Mouse (Mus musculus) CH12.LX (cell line): Measurements from ENCODE around the gene Mob1a. TPM values are rescaled to one million over a fixed set of nuclear protein-coding genes. Genes with fewer than 3 reads are reported as not detected.

Experiments
- DNase-seq: peaks from one replicate; pipeline ENCODE4 v3.0.0-alpha.2; 2013; ENCODE audit errors: extremely low read depth
- H3K27ac ChIP-seq: 2 replicates; pipeline ENCODE4 v1.5.1; 2012; ENCODE audit warnings: low read depth, mild to moderate bottlenecking, control low read depth, moderate library complexity; ENCODE audit not compliant: insufficient read depth
- H3K27me3 ChIP-seq: replicated peaks from 2 replicates; pipeline ENCODE3; 2012; ENCODE audit warnings: inconsistent platforms
- H3K36me3 ChIP-seq, 2 experiments: replicated peaks in 1 of 2; 2 replicates each; pipeline versions ENCODE3 to v1.6.1; 2012; ENCODE audit warnings: inconsistent platforms in 1 of 2, low read length in 1 of 2, mild to moderate bottlenecking in 1 of 2, mixed read lengths in 1 of 2, moderate library complexity in 1 of 2; ENCODE audit not compliant: control insufficient read depth in 1 of 2, insufficient read depth in 1 of 2
- H3K4me1 ChIP-seq, 2 experiments: 2 replicates each; pipeline ENCODE4 v1.6.1; 2012; ENCODE audit warnings: inconsistent platforms in 1 of 2, moderate library complexity in 1 of 2; ENCODE audit not compliant: insufficient read depth in 2 of 2, control insufficient read depth in 1 of 2
- H3K4me2 ChIP-seq: 2 replicates; pipeline ENCODE4 v1.6.1; 2012; ENCODE audit warnings: low read depth, mild to moderate bottlenecking, control low read depth; ENCODE audit not compliant: poor library complexity, insufficient read depth, severe bottlenecking
- H3K4me3 ChIP-seq, 3 experiments: fragments of 150-350 bp in 1 of 3; sonication (generic) in 1 of 3; replicated peaks in 1 of 3; 2 replicates each; pipeline versions ENCODE3 to v1.5.1; 2011 to 2012; ENCODE audit warnings: low read depth in 2 of 3, low read length in 2 of 3, mild to moderate bottlenecking in 2 of 3, moderate library complexity in 2 of 3, control low read depth in 1 of 3, improper control_type of control experiment in 1 of 3, inconsistent platforms in 1 of 3, mixed read lengths in 1 of 3; ENCODE audit not compliant: poor library complexity in 1 of 3
- H3K79me2 ChIP-seq: replicated peaks from 2 replicates; pipeline ENCODE4 v1.6.1; 2012; ENCODE audit warnings: mild to moderate bottlenecking, moderate library complexity; ENCODE audit not compliant: control insufficient read depth, poor library complexity, insufficient read depth, severe bottlenecking; ENCODE audit errors: extremely low read depth
- H3K9ac ChIP-seq: 2 replicates; pipeline ENCODE4 v1.6.1; 2012; ENCODE audit warnings: low read depth, mild to moderate bottlenecking, control low read depth, moderate library complexity; ENCODE audit not compliant: insufficient read depth
- H3K9me3 ChIP-seq: replicated peaks from 2 replicates; pipeline ENCODE3; 2012; ENCODE audit warnings: low read length, inconsistent platforms, mixed read lengths
- BHLHE40 ChIP-seq: IDR thresholded peaks from 2 replicates; pipeline ENCODE4 v1.6.1; 2011; ENCODE audit warnings: mild to moderate bottlenecking, low read depth, low read length, improper control_type of control experiment
- CHD1 ChIP-seq: IDR thresholded peaks from 2 replicates; pipeline ENCODE4 v1.6.1; 2012; ENCODE audit warnings: low read depth, low read length, improper control_type of control experiment, inconsistent platforms
- E2F4 ChIP-seq: IDR thresholded peaks from 2 replicates; pipeline ENCODE4 v1.6.1; 2011; ENCODE audit warnings: low read depth, low read length, improper control_type of control experiment; ENCODE audit not compliant: insufficient replicate concordance
- ETS1 ChIP-seq: conservative IDR thresholded peaks from 2 replicates; pipeline ENCODE4 v1.6.1; 2012; ENCODE audit warnings: low read depth, mild to moderate bottlenecking, inconsistent platforms, low read length, improper control_type of control experiment, moderate library complexity
- GABPA ChIP-seq: IDR thresholded peaks from 2 replicates; pipeline ENCODE4 v1.6.1; 2012; ENCODE audit warnings: low read depth, low read length, improper control_type of control experiment, inconsistent platforms; ENCODE audit not compliant: insufficient replicate concordance
- HCFC1 ChIP-seq: IDR thresholded peaks from 2 replicates; pipeline ENCODE4 v1.6.1; 2012; ENCODE audit warnings: low read depth, mild to moderate bottlenecking, inconsistent platforms, low read length, improper control_type of control experiment
- IRF4 ChIP-seq: IDR thresholded peaks from 2 replicates; pipeline ENCODE4 v1.6.1; 2014; ENCODE audit warnings: low read depth, mild to moderate bottlenecking, inconsistent platforms, low read length, improper control_type of control experiment
- JUND ChIP-seq: conservative IDR thresholded peaks from 2 replicates; pipeline ENCODE4 v1.6.1; 2011; ENCODE audit warnings: low read depth, low read length, improper control_type of control experiment
- MAX ChIP-seq: IDR thresholded peaks from 2 replicates; pipeline ENCODE4 v1.6.1; 2011; ENCODE audit warnings: low read length, improper control_type of control experiment
- MEF2A ChIP-seq: IDR thresholded peaks from 2 replicates; pipeline ENCODE4 v1.6.1; 2014; ENCODE audit warnings: low read depth, mild to moderate bottlenecking, inconsistent platforms, low read length, improper control_type of control experiment, borderline replicate concordance
- MXI1 ChIP-seq: IDR thresholded peaks from 2 replicates; pipeline ENCODE4 v1.6.1; 2011; ENCODE audit warnings: mild to moderate bottlenecking, low read depth, low read length, improper control_type of control experiment
- MYC ChIP-seq: IDR thresholded peaks from 2 replicates; pipeline ENCODE4 v1.6.1; 2011; ENCODE audit warnings: low read depth, mild to moderate bottlenecking, improper control_type of control experiment, low read length
- NRF1 ChIP-seq: IDR thresholded peaks from 2 replicates; pipeline ENCODE4 v1.6.1; 2014; ENCODE audit warnings: low read depth, mild to moderate bottlenecking, inconsistent platforms, low read length, improper control_type of control experiment, moderate library complexity
- POLR2A ChIP-seq: IDR thresholded peaks from 2 replicates; pipeline ENCODE4 v1.6.1; 2011; ENCODE audit warnings: low read depth, mild to moderate bottlenecking, improper control_type of control experiment, low read length
- POLR2AphosphoS2 ChIP-seq: IDR thresholded peaks from 2 replicates; pipeline ENCODE4 v1.6.1; 2011; ENCODE audit warnings: low read depth, low read length, improper control_type of control experiment
- SIN3A ChIP-seq: IDR thresholded peaks from 2 replicates; pipeline ENCODE4 v1.6.1; 2012; ENCODE audit warnings: low read length, improper control_type of control experiment, inconsistent platforms
- TCF12 ChIP-seq: IDR thresholded peaks from 2 replicates; pipeline ENCODE4 v1.6.1; 2014; ENCODE audit warnings: low read depth, mild to moderate bottlenecking, inconsistent platforms, low read length, improper control_type of control experiment
- UBTF ChIP-seq: IDR thresholded peaks from 2 replicates; pipeline ENCODE4 v1.6.1; 2012; ENCODE audit warnings: low read depth, mild to moderate bottlenecking, inconsistent platforms, low read length, improper control_type of control experiment, moderate library complexity
- USF1 ChIP-seq: IDR thresholded peaks from 2 replicates; pipeline ENCODE4 v1.6.1; 2014; ENCODE audit warnings: low read depth, mild to moderate bottlenecking, inconsistent platforms, low read length, improper control_type of control experiment
- ZKSCAN1 ChIP-seq: IDR thresholded peaks from 2 replicates; pipeline ENCODE4 v1.6.1; 2012; ENCODE audit warnings: low read depth, inconsistent platforms, low read length, improper control_type of control experiment, borderline replicate concordance
- ZMIZ1 ChIP-seq: IDR thresholded peaks from 2 replicates; pipeline ENCODE4 v1.6.1; 2012; ENCODE audit warnings: low read depth, mild to moderate bottlenecking, inconsistent platforms, low read length, improper control_type of control experiment
- ZNF384 ChIP-seq: IDR thresholded peaks from 2 replicates; pipeline ENCODE4 v1.6.1; 2012; ENCODE audit warnings: low read depth, low read length, improper control_type of control experiment, inconsistent platforms
- dilution Hi-C: fragments of 300-500 bp; cut with MboI; formaldehyde crosslinking; loops from 2 replicates; pipeline ENCODE4 v1.14.3; 2020; ENCODE audit warnings: low sequenced_read_pairs; ENCODE audit not compliant: extremely low pct_unique_long_range_greater_than_20kb, extremely low pct_ligation_motif_present
- in situ Hi-C: fragments of 300-500 bp; cut with MboI; formaldehyde crosslinking; loops from 3 replicates; pipeline ENCODE4 v1.14.3; 2019; ENCODE audit warnings: low sequenced_read_pairs, low pct_ligation_motif_present, low pct_unique_long_range_greater_than_20kb, mixed read lengths
- polyA plus RNA-seq: library from polyadenylated mRNA; unstranded; fragments of >175 nt; gene quantifications from 2 replicates; pipeline ENCODE4 v1.2.1, GENCODE M21; 2012; ENCODE audit warnings: low read depth; ENCODE audit not compliant: insufficient read length
- total RNA-seq, 2 experiments: library from RNA; depleted of rRNA; stranded (reverse); fragments of 300-350 nt in 1 of 2; fragments of >200 nt in 1 of 2; gene quantifications; 2 replicates each; pipeline ENCODE4 v1.2.3; 2012 to 2014

Gene Mob1a
- total and polyA plus RNA-seq, 3 experiments: 82.6 to 182 (median 99.8) TPM

- in situ Hi-C loops: no loop called here
Observed at GRCm38 (mm10) chr6:83312021-83312420, 13.8 kb upstream of the Mob1a start.

DNA sequence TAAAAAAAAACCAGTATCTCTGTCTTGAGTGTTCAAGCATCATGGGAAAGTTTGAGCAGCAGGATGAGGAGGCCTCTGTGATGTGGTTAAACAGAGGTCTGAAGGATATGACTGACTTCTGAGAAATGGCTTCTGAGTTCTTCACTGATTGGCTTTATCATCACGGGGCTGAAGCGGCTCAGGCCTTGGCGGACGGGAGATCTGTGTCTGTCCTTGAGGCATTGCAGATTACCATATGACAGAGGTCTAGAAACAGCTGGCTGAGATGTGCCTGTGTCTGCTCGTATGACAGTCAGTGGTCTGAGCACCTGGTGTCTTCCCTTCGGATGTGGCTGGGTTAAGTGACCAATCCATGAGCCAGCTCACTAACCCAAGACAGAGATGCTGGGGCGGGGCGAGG is 13.3 kb upstream of the Mob1a start:
- no peak overlapping the region for H3K4me2 ChIP-seq
- peaks cover 57 to 74% of the 10 kb centered on the region in 2 experiments for H3K36me3 ChIP-seq
- TF ChIP-seq POLR2A (no peak), SIN3A (peak; percentile 57; the same call in 1 of the 2 replicates)
- dilution Hi-C loops: no loop called here
- peaks cover 5 to 31% of the 10 kb centered on the region in 2 experiments for H3K4me1 ChIP-seq
- H3K27me3 ChIP-seq: no peaks in the 10 kb centered on the region
- H3K79me2 ChIP-seq: peaks cover 56% of the 10 kb centered on the region
- H3K27ac ChIP-seq: no peak overlapping the region
- no peak overlapping the region for H3K4me3 ChIP-seq
- H3K9ac ChIP-seq: no peak overlapping the region
- no peaks in the 10 kb centered on the region for H3K9me3 ChIP-seq
- in situ Hi-C loops: no loop called here
- DNase-seq: peak; percentile 50

More at GRCm38 (mm10) chr6:83312021-83312420, 13.8 kb upstream of the Mob1a start:
- Histone ChIP-seq H3K9me3 (no peaks in the 10 kb centered on the region), H3K4me2 (no peak overlapping the region), H3K9ac (no peak overlapping the region), H3K4me3 (no peak overlapping the region), H3K36me3 (peaks cover 62 to 79% of the 10 kb centered on the region in 2 experiments), H3K79me2 (peaks cover 56% of the 10 kb centered on the region), H3K4me1 (peaks cover 5 to 31% of the 10 kb centered on the region in 2 experiments), H3K27ac (no peak overlapping the region), H3K27me3 (no peaks in the 10 kb centered on the region)
- TF ChIP-seq POLR2AphosphoS2 (no peak; the same call in 1 of the 2 replicates), GABPA (no peak), NRF1 (no peak), BHLHE40 (no peak), MEF2A (no peak), MXI1 (no peak), E2F4 (no peak)
- dilution Hi-C loops: no loop called here
- DNase-seq: no peak

GRCm38 (mm10) chr6:83315293-83315692 is 10.5 kb upstream of the Mob1a start:
- H3K79me2 ChIP-seq: peaks cover 54% of the 10 kb centered on the region
- H3K36me3 ChIP-seq: peaks cover 33 to 48% of the 10 kb centered on the region in 2 experiments
- peaks cover 5 to 35% of the 10 kb centered on the region in 2 experiments for H3K4me1 ChIP-seq
- no peaks in the 10 kb centered on the region for H3K27me3 ChIP-seq
- peak overlapping the region; percentile 89 to 98 (median 97) for H3K4me3 ChIP-seq
- H3K27ac ChIP-seq: no peak overlapping the region
- TF ChIP-seq NRF1 (no peak), USF1 (no peak), ZNF384 (no peak), IRF4 (no peak), TCF12 (no peak), UBTF (no peak), MAX (no peak), JUND (no peak), POLR2A (no peak), ZKSCAN1 (no peak), ZMIZ1 (no peak), HCFC1 (no peak), MYC (no peak), ETS1 (no peak), CHD1 (no peak)
- TF ChIP-seq, all 38 proteins: peak for 0
- H3K9ac ChIP-seq: peak overlapping the region; percentile 97
- in situ Hi-C loops: no loop called here
- dilution Hi-C loops: no loop called here
- H3K4me2 ChIP-seq: peak overlapping the region; percentile 96
- no peak for DNase-seq
- no peaks in the 10 kb centered on the region for H3K9me3 ChIP-seq
